Mouse (Mus musculus): ENCODE measurements around the gene D030056L22Rik.
A peak's percentile ranks its signal among the peaks of the same experiment; 100 is the strongest.

Gene D030056L22Rik

DNA sequence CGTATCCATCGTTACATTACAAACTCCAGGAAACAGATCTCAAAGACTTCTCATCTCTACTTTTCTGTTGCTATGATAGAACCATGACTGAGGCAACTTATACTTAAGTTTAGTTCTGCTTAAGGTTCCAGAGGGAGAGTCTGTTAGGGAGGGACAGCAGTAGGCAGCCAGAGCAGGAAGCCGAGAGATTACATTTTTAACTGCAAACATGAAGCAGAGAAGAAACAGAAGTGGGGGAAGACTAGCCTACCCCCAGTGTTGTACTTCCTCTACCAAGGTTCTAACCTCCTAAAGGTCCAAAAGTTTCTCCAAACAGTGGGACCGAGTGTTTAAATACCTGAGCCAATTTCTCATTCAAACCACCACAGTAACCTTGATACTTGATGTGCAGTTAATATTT is 22.9 kb downstream of the D030056L22Rik start:
- DNase-seq: no peak

DNA sequence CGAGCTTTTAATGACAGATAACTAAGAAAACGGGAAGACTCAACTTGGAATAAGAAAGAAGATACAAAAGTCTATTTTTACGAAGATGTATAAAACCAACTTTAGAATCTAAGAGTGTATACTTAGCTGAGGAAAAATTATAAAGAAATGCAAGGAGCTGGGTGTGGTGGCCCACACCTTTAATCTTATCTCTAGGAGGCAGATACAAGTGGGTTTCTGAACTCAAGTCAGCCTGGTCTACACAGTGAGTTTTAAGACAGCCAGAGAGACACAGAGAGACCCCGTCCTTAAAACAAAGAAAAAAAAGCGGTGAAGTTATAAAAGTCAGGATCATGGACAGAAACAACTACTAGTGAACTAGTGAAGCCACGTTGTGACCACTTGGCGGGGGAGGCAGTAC is 26.2 kb downstream of the D030056L22Rik start:
- no peak for DNase-seq

DNA sequence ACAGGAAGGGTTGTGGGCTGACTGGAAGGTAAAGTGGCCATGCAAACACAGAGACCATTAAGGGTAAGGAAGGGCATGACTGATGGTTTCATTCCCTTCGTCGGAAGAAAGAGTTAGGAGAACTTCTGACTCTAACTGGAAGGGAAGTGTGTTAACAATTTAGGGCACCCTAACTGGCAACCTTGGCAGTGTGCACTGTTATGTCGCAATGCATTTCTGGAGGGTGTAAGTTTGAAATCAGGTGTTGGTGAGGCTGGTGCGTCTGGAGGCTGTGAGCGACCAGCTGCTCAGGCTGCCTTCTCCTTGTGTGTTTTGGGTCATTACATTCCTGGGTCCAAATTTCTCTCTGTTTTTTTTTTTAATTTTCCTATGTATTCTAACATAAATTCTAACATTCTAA is 31.0 kb downstream of the D030056L22Rik start:
- DNase-seq: peak; percentile 42

GRCm38 (mm10) chr19:18746576-18747340 is 33.8 kb downstream of the D030056L22Rik start:
- no peak for DNase-seq

- no peak for DNase-seq
Measured at GRCm38 (mm10) chr19:18747379-18747778, 34.4 kb downstream of the D030056L22Rik start.

DNA sequence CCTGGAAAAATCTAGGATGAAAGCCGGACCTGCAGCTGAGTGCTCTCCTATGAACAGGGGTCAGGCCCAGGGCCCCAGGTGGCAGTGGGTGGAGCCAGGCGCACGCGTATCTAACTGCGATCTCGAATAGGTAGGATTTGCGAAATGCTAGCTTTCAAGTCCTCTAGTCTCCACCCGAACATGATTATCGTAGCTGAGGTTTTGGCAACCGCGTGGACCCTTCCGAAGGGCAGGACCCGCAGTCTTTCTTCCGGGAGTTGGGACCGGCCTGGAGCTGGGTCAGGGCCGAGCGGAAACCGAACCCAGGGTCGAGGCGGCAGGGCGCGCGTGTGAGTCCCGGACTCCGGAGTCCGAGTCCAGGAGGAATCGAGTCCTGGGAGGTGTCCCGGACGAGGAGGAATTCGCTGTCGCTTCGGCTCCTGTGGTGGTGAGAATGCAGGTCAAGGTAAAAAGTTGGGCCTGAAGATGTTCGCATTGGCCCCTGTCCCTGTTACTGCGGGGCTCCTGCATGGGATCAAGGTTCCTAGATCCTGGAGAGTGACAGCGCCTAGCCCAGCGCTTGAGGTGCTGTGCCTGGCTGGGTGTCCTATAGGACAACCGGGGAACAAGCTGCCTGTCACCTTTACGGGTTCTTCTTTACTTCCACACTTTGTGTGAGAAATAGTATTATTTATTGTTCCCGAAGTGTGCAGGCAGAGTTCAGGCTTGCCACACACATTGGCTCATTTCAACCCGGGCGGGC is 36.8 kb downstream of the D030056L22Rik start, which contains the start of gene Trpm6:
Trpm6 (plus strand) TSS at position 386 of the 742 bp plus-strand sequence.
- DNase-seq: peak; percentile 34

DNA sequence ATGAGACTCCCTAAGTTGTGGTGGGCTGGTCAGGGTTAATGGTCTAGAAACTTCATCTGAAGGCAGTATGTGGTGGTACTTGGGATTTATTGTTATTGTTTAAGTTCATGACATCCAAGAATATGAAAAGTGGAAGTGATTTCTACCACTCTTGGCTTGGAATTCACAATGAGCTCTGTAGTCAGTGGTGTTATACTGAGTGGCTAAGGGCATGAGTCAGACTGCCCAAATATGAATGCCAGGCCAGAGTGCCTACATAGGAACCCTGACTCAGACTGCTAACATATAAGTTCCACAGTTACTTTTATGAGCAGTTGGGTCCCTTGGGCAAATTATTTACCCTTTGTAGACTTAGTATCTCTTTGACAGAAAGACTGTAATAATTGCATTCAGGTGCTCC is 44.2 kb downstream of the D030056L22Rik start:
- no peak for DNase-seq

DNA sequence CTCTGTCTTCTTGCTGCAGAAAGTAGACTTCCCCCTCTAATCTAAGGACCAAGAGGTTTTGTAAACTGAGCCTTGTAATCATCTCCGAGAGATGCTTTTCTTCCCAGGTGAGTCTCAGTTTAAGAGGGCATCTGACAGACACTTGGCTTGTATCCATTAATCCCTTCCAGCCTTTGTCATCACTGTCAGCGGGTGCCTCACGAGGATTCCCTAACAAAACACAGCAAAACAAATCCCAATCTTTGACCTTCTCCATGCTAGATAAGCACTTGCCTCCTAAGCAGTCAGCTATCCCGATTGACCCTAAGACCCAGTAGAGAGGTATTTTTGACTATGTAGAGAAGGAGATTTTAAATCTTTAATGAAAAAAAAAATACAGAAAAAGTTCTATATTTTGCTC is 44.7 kb downstream of the D030056L22Rik start:
- DNase-seq: no peak

GRCm38 (mm10) chr19:18758269-18758668 is 45.3 kb downstream of the D030056L22Rik start:
- DNase-seq: peak; percentile 30

GRCm38 (mm10) chr19:18758916-18759315 is 45.9 kb downstream of the D030056L22Rik start:
- no peak for DNase-seq

- no peak for DNase-seq
Measured at GRCm38 (mm10) chr19:18766399-18766798, 53.4 kb downstream of the D030056L22Rik start.
